Mouse (Mus musculus): ENCODE measurements at regions not wholly inside any gene's neighbourhood (a gene's known extent, or its start where the extent isn't known, plus 50 kb on each side); places are given as distances from the start of the nearest gene placed in this dataset.
A peak's percentile ranks its signal among the peaks of the same experiment; 100 is the strongest.

GRCm38 (mm10) chr15:24990082-24990786 lies 423.3 kb downstream of the Basp1 start:
- no peak for DNase-seq (ENCODE audit: low spot score in 2 of 2)

- DNase-seq (ENCODE audit: low spot score in 2 of 2) = no peak
Observed at GRCm38 (mm10) chr15:24980841-24981240, 432.7 kb downstream of the Basp1 start.

GRCm38 (mm10) chr15:24972020-24972419 lies 441.5 kb downstream of the Basp1 start:
- no peak for DNase-seq (ENCODE audit: low spot score in 2 of 2)

GRCm38 (mm10) chr15:24969391-24969812 lies 444.2 kb downstream of the Basp1 start:
- DNase-seq (ENCODE audit: low spot score in 2 of 2) = no peak

GRCm38 (mm10) chr15:24968636-24969317 lies 444.8 kb downstream of the Basp1 start:
- no peak for DNase-seq (ENCODE audit: low spot score in 2 of 2)

GRCm38 (mm10) chr15:24929742-24930141 lies 483.8 kb downstream of the Basp1 start:
- DNase-seq (ENCODE audit: low spot score in 2 of 2) = no peak

- no peak for DNase-seq (ENCODE audit: low spot score in 2 of 2)
Observed at GRCm38 (mm10) chr15:24911866-24912265, 501.7 kb downstream of the Basp1 start.

GRCm38 (mm10) chr15:24911466-24911865 lies 502.1 kb downstream of the Basp1 start:
- DNase-seq (ENCODE audit: low spot score in 2 of 2) = no peak

- peak; percentile 50 to 55 for DNase-seq (ENCODE audit: low spot score in 2 of 2)
Observed at GRCm38 (mm10) chr15:24906957-24907356, 506.6 kb downstream of the Basp1 start.

- no peak for DNase-seq (ENCODE audit: low spot score in 2 of 2)
Observed at GRCm38 (mm10) chr15:24878846-24879245, 534.7 kb downstream of the Basp1 start.

- no peak for DNase-seq (ENCODE audit: low spot score in 2 of 2)
Observed at GRCm38 (mm10) chr15:24877711-24878598, 535.6 kb downstream of the Basp1 start.

GRCm38 (mm10) chr15:24876157-24876731 lies 537.3 kb downstream of the Basp1 start:
- peak in 1 of 2 experiments; percentile 26 for DNase-seq (ENCODE audit: low spot score in 2 of 2)

- no peak for DNase-seq (ENCODE audit: low spot score in 2 of 2)
Observed at GRCm38 (mm10) chr15:24840271-24840670, 573.3 kb downstream of the Basp1 start.

GRCm38 (mm10) chr15:24838390-24838789 lies 575.2 kb downstream of the Basp1 start:
- DNase-seq (ENCODE audit: low spot score in 2 of 2) = no peak

GRCm38 (mm10) chr15:24827881-24828280 lies 585.7 kb downstream of the Basp1 start:
- no peak for DNase-seq (ENCODE audit: low spot score in 2 of 2)

GRCm38 (mm10) chr15:24827259-24827658 lies 586.3 kb downstream of the Basp1 start:
- DNase-seq (ENCODE audit: low spot score in 2 of 2) = no peak

GRCm38 (mm10) chr15:24796836-24797235 lies 616.7 kb downstream of the Basp1 start:
- no peak for DNase-seq (ENCODE audit: low spot score in 2 of 2)

GRCm38 (mm10) chr15:24793381-24793780 lies 620.2 kb downstream of the Basp1 start:
- DNase-seq (ENCODE audit: low spot score in 2 of 2) = no peak

- DNase-seq (ENCODE audit: low spot score in 2 of 2) = no peak
Observed at GRCm38 (mm10) chr15:24786336-24786735, 627.2 kb downstream of the Basp1 start.

- DNase-seq (ENCODE audit: low spot score in 2 of 2) = no peak
Observed at GRCm38 (mm10) chr15:24778234-24778633, 635.3 kb downstream of the Basp1 start.

- no peak for DNase-seq (ENCODE audit: low spot score in 2 of 2)
Observed at GRCm38 (mm10) chr15:24751480-24752157, 661.9 kb downstream of the Basp1 start.
